Comparison of ENCODE assay signal across 9 mouse cellular contexts in the genomic region with DNA sequence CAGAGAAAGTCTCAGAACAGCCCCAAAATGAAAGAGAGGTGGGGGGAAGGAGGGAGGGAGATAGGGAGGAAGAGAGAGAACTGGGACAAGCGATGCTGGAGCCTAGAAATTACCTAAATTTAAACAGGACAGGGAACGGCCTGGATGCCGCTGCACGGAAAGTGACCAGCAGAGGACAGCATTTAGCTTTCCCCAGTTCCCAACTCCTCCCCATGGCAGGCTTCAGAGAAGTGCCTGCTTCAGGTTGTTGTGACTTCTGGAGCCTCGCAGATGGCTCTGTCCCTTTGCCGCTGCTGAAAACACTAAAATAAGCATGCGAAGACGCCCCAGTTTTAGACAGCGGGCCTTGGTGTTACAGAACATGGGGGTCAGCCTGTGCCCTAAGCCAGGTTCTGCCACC. TPM values are rescaled to one million over a fixed set of nuclear protein-coding genes. Genes with fewer than 3 reads are reported as not detected.
DNase-seq lines count a peak whose midpoint lies in the region; ATAC-seq and TF ChIP-seq lines count a peak whose summit lies in the region.
"Had no signal": no experiment of that assay in that cellular context is flagged by ENCODE, and none has a peak within 500 bp of the region (broad histone marks: within the 10 kb centered on the region; RNA-seq: fewer than 3 reads in every experiment).

No protein-coding gene starts in this region.

- no peak overlapping the region for H3K4me3 ChIP-seq in ES-E14 (ENCODE audit: insufficient read depth in 1 of 2, low read depth in 1 of 2, low read length in 2 of 2, poor library complexity in 1 of 2, severe bottlenecking in 1 of 2)
- H3K4me3 ChIP-seq in embryonic facial prominence, embryonic 14.5 days (ENCODE audit: low read depth, low read length): no peak overlapping the region
- H3K4me3 ChIP-seq in layer of hippocampus, adult 2 months: no peak overlapping the region
- H3K4me3 ChIP-seq: liver, embryonic 15.5 days had no signal

- H3K27ac ChIP-seq in ES-E14 (ENCODE audit: insufficient read depth, low read depth, low read length, poor library complexity, severe bottlenecking): no peak overlapping the region
- no peak overlapping the region for H3K27ac ChIP-seq in embryonic facial prominence, embryonic 14.5 days (replicated peaks; ENCODE audit: low read depth, low read length)
- H3K27ac ChIP-seq in layer of hippocampus, adult 2 months: no peak overlapping the region
- H3K27ac ChIP-seq: liver, embryonic 15.5 days had no signal

- ATAC-seq in embryonic facial prominence, embryonic 14.5 days (ENCODE audit: low read depth): peak; percentile 77
- no peak for ATAC-seq in monocyte, adult 5-6 weeks (replicated peaks; ENCODE audit: insufficient number of reproducible peaks, low FRiP score, low TSS enrichment, poor library complexity, severe bottlenecking)

- H3K9me3 ChIP-seq in ES-E14 (ENCODE audit: control insufficient read depth, insufficient read depth, low read depth, low read length): no peaks in the 10 kb centered on the region
- no peaks in the 10 kb centered on the region for H3K9me3 ChIP-seq in embryonic facial prominence, embryonic 14.5 days (ENCODE audit: control insufficient read depth, low read length)
- H3K9me3 ChIP-seq: liver, embryonic 15.5 days had no signal

- intact Hi-C loops in heart, postnatal 10 days (cut with DNase I): loop anchor here (1.0 kb wide), 1 partner anchor 16 kb away; no protein-coding TSS in a partner anchor

- no peak for DNase-seq in ES-E14 (ENCODE audit: low read depth, low spot score)
- peak; percentile 74 to 80 for DNase-seq in adrenal gland, postnatal 36 days
- peak; percentile 82 for DNase-seq in embryonic facial prominence, embryonic 14.5 days (ENCODE audit: low spot score)
- peak; percentile 80 to 81 for DNase-seq in heart, postnatal 10 days
- DNase-seq in layer of hippocampus, adult 2 months (ENCODE audit: low spot score in 2 of 2): peak; percentile 52 to 68
- peak; percentile 76 for DNase-seq in lung, postnatal 14 days
- DNase-seq in right cerebral cortex, adult 18-20 months: peak; percentile 70

- no peaks in the 10 kb centered on the region for H3K27me3 ChIP-seq in embryonic facial prominence, embryonic 14.5 days (replicated peaks; ENCODE audit: control insufficient read depth, insufficient read depth, low read length)
- H3K27me3 ChIP-seq: liver, embryonic 15.5 days had no signal

- TF ChIP-seq CTCF in layer of hippocampus, adult 2 months (conservative IDR thresholded peaks at IDR 0.05): peak; percentile 93

- peaks cover 0 to 6% of the 10 kb centered on the region in 2 experiments; a peak in 1 of 4 replicates for H3K4me1 ChIP-seq in ES-E14 (ENCODE audit: control insufficient read depth in 2 of 2, insufficient read depth in 2 of 2, low read length in 2 of 2, poor library complexity in 1 of 2)
- peaks cover 3% of the 10 kb centered on the region; the same call in 1 of the 2 replicates for H3K4me1 ChIP-seq in embryonic facial prominence, embryonic 14.5 days (ENCODE audit: control insufficient read depth, insufficient read depth, low read length)
- H3K4me1 ChIP-seq: liver, embryonic 15.5 days had no signal

- no peak overlapping the region for H3K4me2 ChIP-seq in embryonic facial prominence, embryonic 14.5 days (ENCODE audit: low read depth, low read length)
- H3K4me2 ChIP-seq: liver, embryonic 15.5 days had no signal

- 6% methylated on average over 9 of the region's 9 CpGs for WGBS in embryonic facial prominence, embryonic 14.5 days

- no peak overlapping the region for H3K9ac ChIP-seq in ES-E14 (ENCODE audit: insufficient read depth, low read depth, low read length, poor library complexity, severe bottlenecking)
- no peak overlapping the region for H3K9ac ChIP-seq in embryonic facial prominence, embryonic 14.5 days (ENCODE audit: low read depth, low read length)
- H3K9ac ChIP-seq: liver, embryonic 15.5 days had no signal

- in situ Hi-C loops in ES-E14 (cut with MboI; ENCODE audit: low sequenced_read_pairs in 2 of 2, unreplicated experiment in 2 of 2): no loop called here

- H3K36me3 ChIP-seq in ES-E14 (ENCODE audit: control insufficient read depth, insufficient read depth, low read length, poor library complexity, severe bottlenecking): no peaks in the 10 kb centered on the region
- H3K36me3 ChIP-seq in embryonic facial prominence, embryonic 14.5 days (ENCODE audit: control insufficient read depth, insufficient read depth, low read length): no peaks in the 10 kb centered on the region
- H3K36me3 ChIP-seq: liver, embryonic 15.5 days had no signal

TF ChIP-seq in ES-E14, 5 proteins besides CTCF, POLR2A, EP300 and RAD21:
- no peak for TF ChIP-seq ZNF384 (IDR thresholded peaks at IDR 0.05; ENCODE audit: low read depth, low read length)
- TF ChIP-seq ZC3H11A (IDR thresholded peaks at IDR 0.05; ENCODE audit: borderline replicate concordance, low read depth, low read length): peak; percentile 97; the same call in 1 of the 2 replicates

RNA-seq across cellular contexts. Expression of a gene that starts 25.5 kb away (rescaled TPM):
- total RNA-seq in ES-E14 (2012; rRNA removed): 17.0 and 18.7 TPM in 2 replicates
- total RNA-seq in adrenal gland, postnatal 36 days (2021): 10 to 100 TPM; 57.8 to 84.4 TPM
- polyA plus RNA-seq in embryonic facial prominence, embryonic 14.5 days (2014; fragmentation: Nextera tagmentation; extraction: Ambion mirVana): 27.6 and 30.2 TPM in 2 replicates
- 10 to 100 TPM; 76.4 to 83.4 TPM for total RNA-seq in heart, postnatal 10 days (2021)
- 10 to 100 TPM; 87.9 to 88.8 TPM for total RNA-seq in layer of hippocampus, adult 2 months (2021)
- total RNA-seq in monocyte, adult 5-6 weeks (2017): 7.9 to 21.5 TPM (median 10.8 TPM) in 3 replicates

RNA-seq across cellular contexts. Expression of a gene that starts 47.6 kb away (rescaled TPM):
- 4.1 and 5.7 TPM in 2 replicates for total RNA-seq in ES-E14 (2012; rRNA removed)
- 10 to 100 TPM; 21.2 to 21.3 TPM for total RNA-seq in adrenal gland, postnatal 36 days (2021)
- polyA plus RNA-seq in embryonic facial prominence, embryonic 14.5 days (2014; fragmentation: Nextera tagmentation; extraction: Ambion mirVana): 45.6 and 48.1 TPM in 2 replicates
- total RNA-seq in heart, postnatal 10 days (2021): 10 to 100 TPM; 51.8 to 60.1 TPM
- 10 to 100 TPM; 56.4 to 58.5 TPM for total RNA-seq in layer of hippocampus, adult 2 months (2021)
- 10.5 to 11.8 TPM (median 10.9 TPM) in 3 replicates for total RNA-seq in monocyte, adult 5-6 weeks (2017)
